In the genomic region with DNA sequence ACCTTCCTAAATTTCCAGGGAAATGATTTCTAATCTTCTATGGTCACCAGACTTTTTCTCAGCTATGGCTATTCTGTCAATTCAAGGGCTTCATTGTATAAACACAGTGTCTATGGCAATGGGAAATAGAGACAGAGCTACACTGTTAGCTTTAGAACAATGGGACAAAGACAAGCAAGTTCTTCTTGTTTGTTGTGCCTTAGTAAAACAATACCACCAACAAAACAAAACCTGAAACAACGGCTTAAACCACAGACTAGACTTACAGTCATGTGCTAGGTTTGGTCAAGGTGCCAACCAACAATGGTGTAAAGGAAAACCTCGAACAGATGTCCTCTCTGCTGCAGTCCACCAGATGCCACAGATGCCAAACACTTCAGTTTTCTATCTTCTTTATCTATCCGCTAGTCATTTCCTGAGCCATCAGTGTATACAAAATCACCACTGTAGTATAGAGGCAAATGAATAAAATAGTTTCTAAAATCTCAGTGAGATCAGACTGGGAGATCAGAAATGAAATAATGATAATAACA, we compare ENCODE assay signal across 12 mouse cellular contexts.
"Had no signal": no experiment of that assay in that cellular context is flagged by ENCODE, and none has a peak within 500 bp of the region (broad histone marks: within the 10 kb centered on the region; RNA-seq: fewer than 3 reads in every experiment).

No protein-coding gene starts in this region.

- DNase-seq: kidney, adult 18-20 months; kidney, adult 9 months; kidney, postnatal 14 days; layer of hippocampus, postnatal 36 days; liver; lung, adult 2 months; retina, postnatal 1 day; right cerebral cortex, postnatal 25 days; spleen, adult 18-20 months; thymus, postnatal 25 days had no signal

- ATAC-seq: liver, embryonic 12.5 days; midbrain, embryonic 16.5 days had no signal
